Mouse (Mus musculus) embryonic fibroblast, embryonic 13.5 days (primary cell): ENCODE measurements at regions not wholly inside any gene's neighbourhood (a gene's known extent, or its start where the extent isn't known, plus 50 kb on each side); places are given as distances from the start of the nearest gene placed in this dataset.

Experiments used
- H3K27ac ChIP-seq: 2 replicates; pipeline ENCODE4 v1.5.1; 2012; ENCODE audit warnings: low read length, control low read depth, inconsistent platforms; ENCODE audit not compliant: insufficient read depth
- H3K4me1 ChIP-seq: 2 replicates; pipeline ENCODE4 v1.6.1; 2011; ENCODE audit warnings: low read length; ENCODE audit not compliant: control insufficient read depth, insufficient read depth
- H3K4me3 ChIP-seq: 2 replicates; pipeline ENCODE4 v1.5.1; 2011; ENCODE audit warnings: mild to moderate bottlenecking, control low read depth, low read length; ENCODE audit not compliant: insufficient read depth
- CTCF ChIP-seq: IDR thresholded peaks from 2 replicates; pipeline ENCODE4 v1.5.1; 2011; ENCODE audit warnings: mild to moderate bottlenecking, control low read depth, low read length, moderate library complexity, borderline replicate concordance; ENCODE audit not compliant: insufficient read depth
- POLR2A ChIP-seq: IDR thresholded peaks from 2 replicates; pipeline ENCODE4 v1.6.1; 2011; ENCODE audit warnings: low read depth, mild to moderate bottlenecking, control low read depth, low read length, moderate library complexity

GRCm38 (mm10) chr1:61288185-61288584 lies 310.5 kb downstream of the Icos start:
- no peak overlapping the region for H3K27ac ChIP-seq
- H3K4me3 ChIP-seq = no peak overlapping the region
- TF ChIP-seq CTCF (no peak), POLR2A (no peak)
- no peaks in the 10 kb centered on the region for H3K4me1 ChIP-seq

DNA sequence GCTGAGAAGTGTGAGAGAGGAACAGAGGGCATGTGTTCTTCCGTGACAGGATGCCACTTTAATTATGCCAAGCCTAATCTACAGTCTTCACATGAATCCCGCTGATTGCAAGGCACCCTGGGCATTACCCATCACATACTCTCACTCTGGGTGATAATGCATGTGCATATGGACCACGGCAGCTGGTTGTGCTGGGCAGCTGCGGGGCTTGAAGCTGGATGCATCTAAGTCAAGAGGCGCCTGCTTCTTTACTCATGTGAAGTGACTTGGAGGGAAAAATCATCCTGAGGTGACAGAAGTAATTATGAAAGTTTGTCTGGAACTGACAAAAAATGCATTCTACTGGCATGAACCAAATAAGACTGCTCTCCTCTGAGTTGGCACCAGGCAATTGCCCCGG lies 311.2 kb downstream of the Icos start:
- Histone ChIP-seq H3K4me3 (no peak overlapping the region), H3K27ac (no peak overlapping the region), H3K4me1 (no peaks in the 10 kb centered on the region)
- TF ChIP-seq CTCF (no peak), POLR2A (no peak)

- Histone ChIP-seq H3K27ac (no peak overlapping the region), H3K4me1 (no peaks in the 10 kb centered on the region), H3K4me3 (no peak overlapping the region)
- no peak for TF ChIP-seq POLR2A
- TF ChIP-seq CTCF = no peak
Measured at GRCm38 (mm10) chr1:61289552-61289951, 311.8 kb downstream of the Icos start.

DNA sequence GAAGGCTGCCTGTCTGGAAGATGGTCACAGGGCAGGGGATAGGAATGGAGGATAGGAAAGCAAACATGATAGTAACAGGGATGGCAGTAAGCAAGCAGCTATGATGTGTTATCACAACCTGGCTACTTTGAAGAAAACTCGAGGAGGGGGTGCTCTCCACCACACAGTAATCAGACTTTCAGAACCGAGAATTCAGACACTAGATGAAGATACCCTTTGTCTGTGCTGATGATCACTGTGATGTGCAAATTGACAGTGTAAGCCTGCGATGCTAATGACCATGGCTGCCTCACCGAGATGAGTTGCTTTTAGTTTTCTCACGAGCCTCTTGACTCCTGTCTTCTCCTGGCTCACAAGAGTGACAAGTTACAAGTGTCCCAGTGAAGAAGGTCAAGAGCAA lies 315.4 kb downstream of the Icos start:
- H3K4me3 ChIP-seq = no peak overlapping the region
- TF ChIP-seq POLR2A = no peak
- no peak for TF ChIP-seq CTCF
- H3K4me1 ChIP-seq = no peaks in the 10 kb centered on the region; the same call in 1 of the 2 replicates
- H3K27ac ChIP-seq = no peak overlapping the region

- TF ChIP-seq CTCF (no peak), POLR2A (no peak)
- H3K4me1 ChIP-seq = no peaks in the 10 kb centered on the region; the same call in 1 of the 2 replicates
Measured at GRCm38 (mm10) chr1:61295219-61295618, 317.5 kb downstream of the Icos start.

DNA sequence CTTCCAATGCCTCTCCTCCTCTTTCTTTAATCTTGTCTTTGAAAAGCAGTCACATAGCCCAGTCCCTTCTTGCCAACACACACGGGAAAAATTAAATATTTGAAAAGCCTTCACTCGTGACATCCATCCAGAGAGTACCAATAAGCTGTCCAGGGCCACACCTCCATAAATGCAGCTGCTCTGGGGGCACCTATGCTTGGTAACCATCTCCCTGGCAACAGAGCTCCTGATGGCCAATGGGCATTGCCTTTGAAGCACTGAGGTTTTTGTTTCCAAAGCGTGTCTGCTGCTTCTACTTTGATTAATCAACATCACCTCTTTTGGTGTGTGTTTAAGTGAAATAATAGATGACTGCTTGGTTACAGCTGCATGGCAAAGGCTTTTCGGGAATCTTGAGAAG lies 319.1 kb downstream of the Icos start:
- Histone ChIP-seq H3K4me3 (no peak overlapping the region), H3K27ac (no peak overlapping the region), H3K4me1 (no peaks in the 10 kb centered on the region; the same call in 1 of the 2 replicates)
- TF ChIP-seq CTCF (no peak), POLR2A (no peak)

More at GRCm38 (mm10) chr1:61295219-61295618, 317.5 kb downstream of the Icos start:
- no peak overlapping the region for H3K27ac ChIP-seq
- no peak overlapping the region for H3K4me3 ChIP-seq

GRCm38 (mm10) chr1:61297361-61297760 lies 319.6 kb downstream of the Icos start:
- TF ChIP-seq CTCF (no peak), POLR2A (no peak)
- H3K4me3 ChIP-seq = no peak overlapping the region
- H3K27ac ChIP-seq = no peak overlapping the region
- no peaks in the 10 kb centered on the region; the same call in 1 of the 2 replicates for H3K4me1 ChIP-seq

DNA sequence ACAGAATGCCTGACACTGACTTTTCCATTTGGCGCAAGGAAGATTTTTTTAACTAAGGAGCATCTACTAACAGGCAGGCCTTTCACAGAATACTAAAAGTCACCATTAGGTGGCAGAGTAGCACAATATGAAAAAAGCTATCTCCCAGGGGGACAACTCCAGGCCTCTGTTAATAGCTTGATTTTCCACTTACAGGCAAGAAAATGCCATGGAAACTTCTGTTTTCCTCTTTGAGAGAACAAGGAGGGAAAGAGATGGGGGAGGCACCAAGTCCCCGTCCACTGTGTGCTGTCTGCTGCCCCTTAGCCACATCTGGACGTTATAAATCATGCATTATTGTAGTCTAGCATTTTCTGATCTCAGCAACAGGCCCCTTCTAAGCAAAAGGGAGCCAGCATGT lies 320.3 kb downstream of the Icos start:
- TF ChIP-seq CTCF = no peak
- no peak for TF ChIP-seq POLR2A
- Histone ChIP-seq H3K27ac (no peak overlapping the region), H3K4me1 (no peaks in the 10 kb centered on the region; the same call in 1 of the 2 replicates), H3K4me3 (no peak overlapping the region)

- H3K4me1 ChIP-seq = no peaks in the 10 kb centered on the region; the same call in 1 of the 2 replicates
- no peak overlapping the region for H3K4me3 ChIP-seq
- TF ChIP-seq POLR2A (no peak), CTCF (no peak)
- no peak overlapping the region for H3K27ac ChIP-seq
Measured at GRCm38 (mm10) chr1:61298779-61299178, 321.1 kb downstream of the Icos start.

GRCm38 (mm10) chr1:61300491-61300890 lies 322.8 kb downstream of the Icos start:
- Histone ChIP-seq H3K27ac (no peak overlapping the region), H3K4me3 (no peak overlapping the region), H3K4me1 (no peaks in the 10 kb centered on the region; the same call in 1 of the 2 replicates)
- TF ChIP-seq POLR2A = no peak
- no peak for TF ChIP-seq CTCF
